Mouse (Mus musculus) ES-E14 (cell line): ENCODE results near the gene Map3k10.

Experiments
- HCFC1 ChIP-seq: IDR thresholded peaks from 2 replicates; pipeline ENCODE4 v1.6.1; 2012; ENCODE audit warnings: low read length, inconsistent platforms, borderline replicate concordance; ENCODE audit not compliant: insufficient read depth
- MAFK ChIP-seq: IDR thresholded peaks from 2 replicates; pipeline ENCODE4 v1.6.1; 2014; ENCODE audit warnings: mild to moderate bottlenecking, low read depth, low read length, inconsistent platforms; ENCODE audit not compliant: insufficient read depth
- ZC3H11A ChIP-seq: IDR thresholded peaks from 2 replicates; pipeline ENCODE4 v1.6.1; 2012; ENCODE audit warnings: low read depth, mild to moderate bottlenecking, inconsistent platforms, low read length, borderline replicate concordance
- ZNF384 ChIP-seq: IDR thresholded peaks from 2 replicates; pipeline ENCODE4 v1.6.1; 2012; ENCODE audit warnings: low read depth, low read length, inconsistent platforms

- TF ChIP-seq ZNF384: no peak
- no peak for TF ChIP-seq ZC3H11A
- TF ChIP-seq HCFC1: no peak
- no peak for TF ChIP-seq MAFK
Observed at GRCm38 (mm10) chr7:27608130-27608529, 66.3 kb downstream of the Map3k10 start.
